Mouse (Mus musculus) heart, postnatal 0 days (tissue): ENCODE results near the gene Creb1.

Experiments used
- CTCF ChIP-seq: IDR thresholded peaks from 2 replicates; pipeline ENCODE4 v1.5.1; 2016; ENCODE audit warnings: antibody characterized with exemption, control low read depth, low read depth
- EP300 ChIP-seq: IDR thresholded peaks from 2 replicates; pipeline ENCODE4 v1.6.1; 2016; ENCODE audit warnings: antibody characterized with exemption, low read depth

DNA sequence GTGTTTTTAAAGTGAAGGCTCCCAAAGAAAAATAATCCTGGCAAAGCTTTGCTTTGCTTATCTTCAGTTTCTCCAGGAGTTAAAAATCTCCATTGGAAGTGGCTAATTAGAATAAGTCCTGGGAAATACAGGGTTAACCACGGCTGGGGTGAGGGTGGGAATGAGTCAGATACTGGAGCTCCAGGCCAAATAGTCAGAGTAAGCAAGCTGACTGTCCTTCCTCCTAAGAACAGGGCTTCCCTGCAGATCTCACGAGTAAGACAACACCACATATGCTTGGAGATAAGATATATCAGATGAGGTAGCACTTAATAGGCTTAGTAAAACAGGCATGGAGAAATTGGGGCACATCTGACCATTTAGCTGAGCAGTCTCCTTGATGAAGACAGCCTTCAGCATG, 19.5 kb downstream of the Creb1 start:
- TF ChIP-seq CTCF (no peak), EP300 (no peak)
